Mouse (Mus musculus) small intestine, adult 2 months (tissue): ENCODE data around the gene Dlat. TPM values are rescaled to one million over a fixed set of nuclear protein-coding genes. Genes with fewer than 3 reads are reported as not detected.

Experiments
- H3K27ac ChIP-seq: fragments of 200-500 bp; 2 replicates; pipeline ENCODE4 v1.5.1; 2012; ENCODE audit warnings: low read depth, low read length, control low read depth, inconsistent platforms; ENCODE audit not compliant: insufficient read depth
- H3K27me3 ChIP-seq: fragments of 200-500 bp; 2 replicates; pipeline ENCODE4 v1.6.1; 2012; ENCODE audit warnings: mild to moderate bottlenecking, moderate library complexity, low read length, inconsistent platforms; ENCODE audit not compliant: control insufficient read depth, insufficient read depth
- H3K36me3 ChIP-seq: fragments of 200-500 bp; 2 replicates; pipeline ENCODE4 v1.6.1; 2012; ENCODE audit warnings: mild to moderate bottlenecking, low read length, control low read depth, inconsistent platforms; ENCODE audit not compliant: control insufficient read depth, insufficient read depth
- H3K4me1 ChIP-seq: fragments of 200-500 bp; 2 replicates; pipeline ENCODE4 v1.6.1; 2012; ENCODE audit warnings: low read length, inconsistent platforms, mixed read lengths; ENCODE audit not compliant: control insufficient read depth, insufficient read depth, insufficient read length
- H3K4me3 ChIP-seq: fragments of 200-500 bp; 2 replicates; pipeline ENCODE4 v1.5.1; 2012; ENCODE audit warnings: low read depth, mild to moderate bottlenecking, control low read depth, inconsistent platforms, low read length, moderate library complexity
- CTCF ChIP-seq: fragments of 200-500 bp; IDR thresholded peaks from 2 replicates; pipeline ENCODE4 v1.5.1; 2012; ENCODE audit warnings: low read depth, mild to moderate bottlenecking, control low read depth, inconsistent platforms, low read length, moderate library complexity, mixed read lengths; ENCODE audit not compliant: insufficient replicate concordance, insufficient read length; ENCODE audit errors: extremely low read depth
- POLR2A ChIP-seq: fragments of 200-500 bp; IDR thresholded peaks from 2 replicates; pipeline ENCODE4 v1.6.1; 2012; ENCODE audit warnings: low read depth, mild to moderate bottlenecking, control low read depth, inconsistent platforms, low read length, moderate library complexity
- WGBS: fragments of 180-500 bp; shearing (Covaris S2); methylation state at CpG from one replicate; pipeline ENCODE4 v1.1.7; 2018; 5-methylcytosine and 5-hydroxymethylcytosine counted together
- polyA plus RNA-seq: library from polyadenylated mRNA; depleted of rRNA; stranded (reverse); fragments of >200 nt; gene quantifications from 2 replicates; pipeline ENCODE4 v1.2.3, GENCODE M21; 2012

The Dlat gene
- polyA plus RNA-seq, 1 experiment = 10.2 TPM

DNA sequence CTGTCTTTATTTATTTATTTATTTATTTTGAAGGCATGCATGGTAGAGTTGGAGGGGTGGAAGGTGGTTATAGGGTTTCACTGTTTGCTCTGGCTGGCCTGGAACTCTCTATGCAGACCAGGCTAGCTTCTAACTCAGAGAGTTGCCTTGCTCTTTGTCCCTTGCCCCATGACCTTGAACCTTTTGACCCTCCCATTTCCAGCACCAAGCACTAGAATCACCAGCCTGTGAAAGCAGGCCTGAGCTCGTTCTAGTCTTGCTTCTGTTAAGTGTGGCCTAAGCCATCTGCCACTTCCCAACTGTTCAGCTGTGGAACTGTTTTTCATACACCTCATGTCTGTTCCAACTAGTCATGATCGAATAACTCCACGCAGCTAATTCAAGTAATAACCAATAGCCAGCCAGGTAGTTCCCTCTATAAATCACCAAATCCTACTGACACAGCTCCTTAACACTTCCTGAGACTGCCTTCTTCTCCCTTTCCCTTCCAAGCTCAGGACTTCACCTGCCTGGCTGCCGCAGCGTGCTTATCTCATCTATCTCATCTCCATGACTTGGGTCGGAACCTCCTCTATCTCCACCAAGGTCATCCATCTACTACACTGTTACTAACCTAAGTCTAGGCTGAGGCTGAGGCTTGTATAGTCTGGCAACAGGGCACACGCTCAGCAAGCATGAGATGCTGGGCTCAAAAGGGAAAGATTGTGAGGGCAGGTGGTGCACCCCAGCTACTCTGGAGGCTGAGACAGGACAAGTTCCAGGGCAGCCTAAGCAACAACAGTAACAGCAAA, 57.3 kb downstream of the Dlat start:
- WGBS = 27% methylated on average over 7 of the region's 7 CpGs
- Histone ChIP-seq H3K27ac (peak overlapping the region; percentile 82), H3K4me3 (peak overlapping the region; percentile 58), H3K27me3 (no peaks in the 10 kb centered on the region), H3K4me1 (peaks cover 10% of the 10 kb centered on the region), H3K36me3 (peaks cover 37% of the 10 kb centered on the region)
- TF ChIP-seq POLR2A = no peak
- no peak for TF ChIP-seq CTCF

DNA sequence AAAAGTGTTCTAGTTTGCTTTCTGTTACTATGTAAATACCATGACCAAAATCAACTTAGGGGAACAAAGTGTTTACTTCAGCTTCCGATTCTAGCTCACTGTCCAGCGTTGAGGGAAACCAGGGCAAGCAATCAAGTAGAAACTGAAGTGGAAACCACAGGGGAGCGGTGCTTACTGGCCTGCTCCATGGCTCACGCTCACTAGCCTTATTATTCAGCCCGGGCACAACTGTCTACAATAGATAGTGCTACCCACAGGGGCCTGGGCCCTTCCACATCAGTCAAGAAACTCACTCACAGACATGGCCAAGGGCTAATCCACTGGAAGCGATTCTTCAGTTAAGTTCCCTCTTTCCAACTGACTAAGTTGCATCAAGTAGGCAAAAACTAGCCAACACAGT, 58.0 kb downstream of the Dlat start:
- TF ChIP-seq POLR2A (no peak), CTCF (no peak)
- Histone ChIP-seq H3K27ac (peak overlapping the region; percentile 57), H3K4me3 (peak overlapping the region; percentile 15; the same call in 1 of the 2 replicates), H3K36me3 (peaks cover 43% of the 10 kb centered on the region), H3K4me1 (peaks cover 9% of the 10 kb centered on the region), H3K27me3 (no peaks in the 10 kb centered on the region)
- 40% methylated on average over 6 of the region's 6 CpGs for WGBS

DNA sequence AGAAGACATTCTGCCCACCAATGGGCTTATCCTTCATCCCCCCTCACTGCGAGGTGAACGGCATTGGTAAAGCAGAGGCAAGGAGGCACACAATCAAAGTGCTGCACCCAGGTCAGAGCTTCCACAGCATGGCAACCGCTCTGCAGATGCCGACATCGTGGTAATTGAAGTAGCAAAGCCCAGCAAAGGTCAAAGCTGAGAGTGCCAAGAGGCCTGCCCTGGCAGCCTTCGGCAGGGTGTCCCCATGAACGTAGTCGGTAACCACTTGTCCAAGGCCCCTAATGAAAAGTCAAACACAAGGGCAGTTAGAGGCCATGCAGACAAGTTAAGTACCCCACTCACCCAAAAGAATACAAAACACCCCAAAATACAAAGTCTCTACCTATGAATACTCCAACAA, 62.6 kb downstream of the Dlat start:
- Histone ChIP-seq H3K36me3 (peaks cover 48% of the 10 kb centered on the region), H3K4me3 (no peak overlapping the region), H3K27ac (no peak overlapping the region), H3K4me1 (peaks cover 14% of the 10 kb centered on the region), H3K27me3 (no peaks in the 10 kb centered on the region)
- TF ChIP-seq POLR2A (no peak), CTCF (no peak)
- WGBS = 84% methylated on average over 8 of the region's 8 CpGs

DNA sequence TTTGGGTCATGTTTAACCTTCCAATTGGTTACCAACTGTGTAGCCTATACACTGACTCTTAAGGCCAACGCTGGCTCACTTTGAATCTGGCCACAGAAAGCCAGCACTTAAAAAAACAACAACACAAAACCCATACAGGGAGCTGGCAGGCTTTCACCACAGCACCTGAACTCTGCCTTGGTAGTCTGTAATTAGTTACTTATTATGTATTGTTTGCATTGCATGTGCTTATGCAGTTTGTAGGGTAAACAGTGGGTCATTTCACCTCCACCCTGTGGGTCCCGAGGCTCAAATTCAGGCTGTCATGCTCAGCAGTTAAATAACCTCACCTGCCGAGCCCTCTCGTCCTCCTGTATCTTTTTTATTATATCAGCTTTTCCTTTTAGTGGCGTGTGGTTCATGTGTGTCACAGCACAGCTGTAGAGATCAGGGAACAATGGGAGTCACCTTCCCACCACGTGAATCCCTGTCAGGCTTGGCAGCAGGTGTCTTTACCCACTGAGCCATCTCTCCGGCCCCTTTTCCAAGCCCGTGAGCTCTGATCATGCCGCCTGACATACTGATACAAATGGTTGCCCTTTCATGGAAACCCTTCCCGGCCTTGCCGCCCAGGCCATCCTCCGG, 64.7 kb downstream of the Dlat start:
- no peak for TF ChIP-seq POLR2A
- TF ChIP-seq CTCF = no peak
- H3K27ac ChIP-seq = peak overlapping the region; percentile 65
- WGBS = 25% methylated on average over 12 of the region's 12 CpGs

DNA sequence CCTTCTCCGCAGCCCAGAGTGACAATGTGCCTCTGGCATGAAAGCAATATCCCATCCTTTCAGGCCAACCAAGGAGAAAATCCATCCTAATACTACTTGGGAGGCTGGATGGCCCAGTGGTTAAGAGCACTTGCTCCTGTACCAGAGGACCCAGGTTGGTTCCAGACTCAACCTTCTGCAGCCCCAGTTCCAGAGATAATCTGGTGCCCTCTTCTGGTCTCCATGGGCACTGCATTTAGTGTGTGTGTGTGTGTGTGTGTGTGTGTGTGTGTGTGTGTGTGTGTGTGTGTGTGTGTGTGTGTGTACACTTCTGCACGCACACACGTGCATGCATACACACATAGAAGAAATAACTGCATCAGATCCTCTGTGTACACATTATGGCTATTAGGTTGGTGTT, 66.0 kb downstream of the Dlat start:
- no peak overlapping the region for H3K27ac ChIP-seq
- peaks cover 31% of the 10 kb centered on the region for H3K36me3 ChIP-seq
- H3K4me3 ChIP-seq = no peak overlapping the region
- 67% methylated on average over 3 of the region's 3 CpGs for WGBS
- H3K4me1 ChIP-seq = peaks cover 15% of the 10 kb centered on the region; the same call in 1 of the 2 replicates
- no peaks in the 10 kb centered on the region for H3K27me3 ChIP-seq
- TF ChIP-seq POLR2A (no peak), CTCF (peak; percentile 55; the same call in 1 of the 2 replicates)

More for the DNA sequence above, 64.7 kb downstream of the Dlat start:
- Histone ChIP-seq H3K27me3 (no peaks in the 10 kb centered on the region), H3K36me3 (peaks cover 41% of the 10 kb centered on the region), H3K4me3 (no peak overlapping the region), H3K4me1 (peaks cover 15% of the 10 kb centered on the region)

DNA sequence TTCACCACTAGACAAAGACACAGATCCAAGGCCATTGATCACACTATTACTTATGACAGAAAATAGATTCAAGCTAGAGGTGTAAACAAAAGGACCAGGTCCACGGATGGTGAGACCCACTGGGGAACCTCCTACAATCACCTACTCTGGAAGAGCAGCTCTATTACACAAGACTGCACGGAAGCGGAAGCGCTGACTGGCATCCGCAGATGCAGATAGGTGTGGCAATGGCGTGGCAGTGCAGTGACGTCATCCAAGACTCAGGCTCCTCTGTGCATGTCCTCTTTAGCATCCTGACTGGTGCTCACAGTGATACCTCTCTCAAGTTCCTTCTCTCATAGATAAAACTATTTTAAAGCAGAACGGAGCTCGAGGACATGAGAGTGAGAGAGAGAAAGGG, 66.6 kb downstream of the Dlat start:
- H3K4me3 ChIP-seq = no peak overlapping the region
- peaks cover 18% of the 10 kb centered on the region; the same call in 1 of the 2 replicates for H3K4me1 ChIP-seq
- WGBS = 88% methylated on average over 9 of the region's 9 CpGs
- no peak overlapping the region for H3K27ac ChIP-seq
- peaks cover 25% of the 10 kb centered on the region for H3K36me3 ChIP-seq
- TF ChIP-seq POLR2A = no peak
- no peak for TF ChIP-seq CTCF
- no peaks in the 10 kb centered on the region for H3K27me3 ChIP-seq

DNA sequence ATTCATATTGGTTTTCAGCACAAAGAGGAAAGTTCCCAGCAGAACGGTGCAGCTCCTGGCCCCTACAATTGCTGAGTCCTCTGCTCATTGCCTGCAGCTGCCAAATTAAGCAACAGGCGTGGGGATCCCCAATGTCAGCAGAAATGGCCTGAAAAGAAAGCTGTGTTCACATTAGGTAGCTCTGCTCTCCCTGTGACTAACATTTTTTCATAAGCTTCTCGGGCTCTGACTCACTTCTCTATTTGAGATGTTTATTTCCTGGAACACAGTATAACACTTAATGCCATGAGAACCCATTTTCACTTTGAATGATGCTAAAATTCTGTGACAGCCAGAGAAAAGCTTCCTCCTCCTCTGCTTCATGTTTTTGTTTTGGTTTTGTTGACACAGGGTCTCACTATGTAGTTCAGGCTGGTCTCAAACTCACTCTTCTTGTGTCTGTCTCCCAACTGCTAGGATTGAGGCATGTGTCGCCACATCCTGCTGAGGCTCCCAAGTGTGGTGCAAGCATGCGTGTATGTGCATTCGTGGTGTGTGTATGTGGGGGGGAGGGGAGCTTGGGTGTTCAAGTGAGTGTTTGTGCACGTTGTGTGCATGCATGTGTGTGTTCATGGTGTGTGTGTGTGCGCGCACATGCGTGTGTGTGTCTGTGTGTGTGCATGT, 68.6 kb downstream of the Dlat start:
- WGBS = 75% methylated on average over 10 of the region's 10 CpGs
- Histone ChIP-seq H3K4me1 (peaks cover 29% of the 10 kb centered on the region), H3K27me3 (no peaks in the 10 kb centered on the region), H3K27ac (no peak overlapping the region), H3K4me3 (no peak overlapping the region), H3K36me3 (peaks cover 9% of the 10 kb centered on the region)
- no peak for TF ChIP-seq CTCF
- no peak for TF ChIP-seq POLR2A
